Mouse (Mus musculus): ENCODE measurements around the gene Usp21.
"Not testable (repeated sequence)": the region's sequence is repeated elsewhere in the genome, so short reads cannot be mapped to it uniquely, and the experiment has no call there.

Usp21 gene

GRCm38 (mm10) chr1:171245353-171245752, 42.4 kb downstream of the Usp21 start:
- no peak for DNase-seq (ENCODE audit: low spot score)

DNA sequence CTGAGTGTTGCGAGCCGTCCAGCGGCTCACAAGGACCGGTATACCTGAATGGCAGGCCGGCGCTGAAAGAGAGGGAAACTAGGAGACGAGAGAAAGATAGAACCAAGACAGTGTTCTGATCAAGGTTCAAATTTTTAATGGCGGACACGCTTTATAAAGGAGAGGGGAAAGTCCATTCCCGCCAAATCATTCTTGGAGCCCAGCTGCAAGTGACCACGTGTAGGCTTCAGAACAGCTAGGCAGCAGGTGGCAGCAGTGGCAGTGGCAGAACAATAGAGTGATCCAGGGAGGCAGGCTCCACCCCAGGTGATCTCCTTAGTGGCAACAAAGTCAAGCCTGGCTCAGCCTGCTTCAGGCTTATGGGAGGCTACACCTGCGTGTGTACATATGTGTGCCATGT, 45.8 kb downstream of the Usp21 start:
- not testable (repeated sequence) for DNase-seq (ENCODE audit: low spot score)

- no peak for DNase-seq (ENCODE audit: low spot score)
Measured at GRCm38 (mm10) chr1:171240911-171241310, 46.9 kb downstream of the Usp21 start.

DNA sequence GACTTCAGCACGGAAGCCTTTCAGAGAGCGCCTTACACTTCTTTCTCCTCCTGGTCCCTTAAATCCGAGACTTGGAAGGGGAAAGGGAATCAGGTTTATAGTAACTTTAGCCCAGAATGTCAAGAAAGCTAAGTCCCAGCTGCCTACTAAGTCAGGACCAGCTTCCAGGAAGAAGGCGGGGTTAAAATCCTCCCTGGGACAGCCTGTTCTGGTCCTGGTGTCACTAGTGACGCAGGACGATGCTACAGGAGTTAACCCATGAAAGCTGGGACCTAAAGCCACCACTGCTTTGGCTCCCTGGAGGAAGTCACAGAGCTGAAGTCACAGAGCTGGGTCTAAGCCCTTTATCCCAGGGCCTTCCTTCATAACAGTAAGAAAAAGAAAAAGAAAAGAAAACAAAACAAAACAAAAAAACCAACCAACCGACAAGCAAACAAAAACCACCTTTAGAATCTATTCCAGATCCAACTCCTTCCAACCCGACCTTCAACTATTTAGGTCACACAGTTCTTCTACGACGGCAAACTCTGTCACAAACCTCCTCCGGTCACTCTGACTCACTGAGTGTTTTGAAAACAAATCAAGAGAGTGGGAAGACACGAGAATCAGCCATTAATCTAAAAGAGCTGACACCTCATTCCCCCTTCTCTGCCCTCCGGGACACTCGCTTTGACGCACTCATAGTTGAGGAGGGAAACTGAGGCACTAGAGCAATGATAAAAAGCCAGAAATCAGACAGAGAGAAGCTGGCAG, 47.6 kb downstream of the Usp21 start:
- peak; percentile 64 for DNase-seq (ENCODE audit: low spot score)

DNA sequence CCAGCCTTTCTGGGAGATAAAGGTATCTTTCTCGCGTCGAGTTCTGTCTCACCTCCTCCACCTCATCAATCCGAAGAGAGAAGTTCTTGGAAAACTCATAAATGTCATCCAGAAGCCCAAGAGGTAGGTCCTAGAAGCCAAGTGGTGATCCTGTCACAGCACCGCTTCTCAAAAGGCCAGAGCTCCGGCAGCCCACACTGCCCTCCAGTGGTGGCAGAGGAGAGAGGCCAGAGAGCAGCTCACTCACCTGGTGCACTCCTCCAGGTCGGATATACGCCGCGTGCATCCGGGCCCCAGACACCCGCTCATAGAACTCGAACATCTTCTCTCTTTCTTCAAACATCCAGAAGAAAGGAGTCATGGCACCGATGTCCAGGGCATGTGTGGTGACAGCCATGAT, 49.3 kb downstream of the Usp21 start:
- peak; percentile 54 for DNase-seq (ENCODE audit: low spot score)

- DNase-seq (ENCODE audit: low spot score): no peak
Measured at GRCm38 (mm10) chr1:171237438-171237837, 50.4 kb downstream of the Usp21 start.

DNA sequence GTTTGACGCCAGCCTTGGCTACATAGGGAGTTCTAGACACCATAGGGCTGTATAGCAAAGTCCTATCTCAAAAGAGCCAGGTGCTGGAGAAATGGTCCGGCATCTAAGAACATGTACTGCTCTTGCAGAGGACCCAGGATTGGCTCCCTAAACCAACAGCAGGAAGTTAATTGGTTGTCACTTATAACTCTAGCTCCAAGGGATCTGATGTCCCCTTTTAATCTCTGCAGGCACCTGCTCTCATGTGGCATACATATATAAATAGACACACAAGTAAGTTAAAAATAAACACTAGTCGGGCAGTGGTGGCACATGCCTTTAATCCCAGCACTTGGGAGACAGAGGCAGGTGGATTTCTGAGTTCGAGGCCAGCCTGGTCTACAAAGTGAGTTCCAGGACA, 52.0 kb downstream of the Usp21 start:
- DNase-seq (ENCODE audit: low spot score): no peak

DNA sequence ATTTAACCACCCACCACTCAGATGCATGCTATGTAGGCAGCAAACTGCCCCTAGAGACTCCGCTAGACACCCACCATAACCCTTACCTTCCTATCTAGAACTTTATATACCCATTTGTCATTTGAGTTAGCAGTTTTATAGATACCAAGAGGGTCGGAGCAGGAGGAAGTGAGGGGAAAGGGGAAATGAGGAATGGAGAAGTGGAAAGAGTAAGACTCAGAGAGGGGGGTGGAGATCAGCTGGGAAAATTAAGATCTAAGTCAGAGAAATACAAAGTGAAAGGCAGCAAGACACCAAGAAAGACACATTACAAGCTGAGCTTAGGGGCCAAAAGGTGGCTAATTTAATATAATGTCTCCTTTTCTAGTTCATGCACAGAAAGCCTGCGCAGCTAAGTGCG, 53.3 kb downstream of the Usp21 start:
- no peak for DNase-seq (ENCODE audit: low spot score)

- no peak for DNase-seq (ENCODE audit: low spot score)
Measured at GRCm38 (mm10) chr1:171234126-171234525, 53.7 kb downstream of the Usp21 start, which contains the start of gene Fcer1g. TSS of gene Fcer1g (minus strand) at chr1:171234365.

DNA sequence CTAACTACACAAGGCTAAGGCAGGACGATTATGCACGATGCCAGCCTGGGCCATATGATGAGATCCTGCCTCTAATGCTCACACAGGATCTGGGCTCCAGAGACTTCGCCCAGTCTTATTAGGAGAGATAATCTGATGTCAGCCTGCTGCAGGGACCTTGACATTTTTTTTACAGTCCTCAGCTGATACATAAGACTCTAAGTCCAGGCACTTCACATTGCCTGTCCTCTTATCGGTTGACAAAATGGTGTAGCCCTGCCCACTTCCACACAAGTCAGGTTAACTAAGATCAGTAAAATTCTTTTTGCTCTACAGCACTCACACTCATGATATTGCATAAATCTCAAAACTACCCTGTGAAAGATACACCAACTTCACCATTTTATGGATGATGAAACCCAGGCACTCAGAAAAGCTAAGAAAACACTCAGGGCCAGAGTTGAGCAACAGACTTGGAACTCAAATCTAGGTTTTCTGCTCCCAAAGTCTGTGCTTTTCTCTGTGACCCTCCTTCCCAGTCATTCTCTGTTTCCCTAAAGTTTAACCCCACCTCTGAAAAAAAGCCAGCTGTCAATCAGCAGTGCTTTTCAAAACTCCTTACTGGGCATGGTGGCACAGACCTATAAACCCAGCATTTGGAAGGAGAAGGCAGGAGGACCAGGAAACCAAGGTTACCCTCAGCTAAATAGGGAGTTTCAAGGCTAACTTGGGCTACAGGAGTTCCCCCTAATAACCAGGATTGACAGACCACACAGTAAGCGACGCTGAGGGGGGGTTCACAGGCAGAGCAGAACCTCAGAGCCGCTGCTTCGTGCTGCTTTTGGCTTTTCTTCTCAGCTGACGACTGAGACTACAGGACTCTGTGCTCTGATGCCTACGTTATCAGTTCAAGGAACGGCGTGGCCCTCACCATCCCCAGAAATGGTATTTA, 54.7 kb downstream of the Usp21 start:
- DNase-seq (ENCODE audit: low spot score): no peak

DNA sequence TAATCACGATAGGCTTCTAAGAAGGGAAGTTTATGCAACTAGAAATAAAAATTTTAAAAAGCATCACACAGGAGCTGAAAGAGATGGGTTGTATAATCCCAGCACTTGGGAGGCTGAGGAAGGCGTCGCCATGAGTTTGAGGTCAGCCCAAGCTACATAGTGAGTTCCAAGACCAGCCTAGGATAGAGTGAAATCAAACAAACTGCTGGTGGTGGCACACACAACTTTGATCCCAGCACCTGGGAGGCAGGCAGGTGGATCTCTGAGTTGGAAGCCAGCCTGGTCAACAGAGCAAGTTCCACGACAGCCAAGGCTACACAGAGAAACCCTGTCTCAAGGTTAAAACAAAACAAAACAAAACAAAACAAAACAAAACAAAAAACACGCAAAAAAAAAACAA, 55.4 kb downstream of the Usp21 start:
- no peak for DNase-seq (ENCODE audit: low spot score)

Measured in urinary bladder, postnatal 14 days (tissue).